Mouse (Mus musculus): Measurements from ENCODE around the gene Adam6b. TPM values are rescaled to one million over a fixed set of nuclear protein-coding genes. Genes with fewer than 3 reads are reported as not detected.

Gene Adam6b
- 1 to 10 TPM; 1.8 to 3.6 TPM for total RNA-seq (2023)

DNA sequence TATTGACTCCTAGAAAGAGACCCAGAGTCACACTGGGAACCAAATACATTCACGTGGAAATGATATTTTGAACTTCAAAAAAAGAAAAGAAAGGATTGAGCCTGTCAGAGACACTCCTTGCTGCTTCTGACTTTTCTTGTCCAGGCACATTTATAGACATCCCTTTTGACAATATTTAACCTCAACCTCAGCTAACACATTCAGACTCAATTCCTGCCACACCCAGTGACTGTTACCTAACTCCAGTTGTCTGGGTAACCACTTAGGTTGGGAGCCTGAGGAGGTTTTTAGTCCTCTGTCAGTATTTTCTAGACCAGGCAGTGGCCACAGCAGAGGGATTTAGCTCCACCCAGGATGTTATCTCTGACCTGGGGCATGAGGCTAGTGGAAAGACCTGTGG, at the start of gene Adam6b:
TSS of gene Adam6b (plus strand) at position 301 of the 400 bp plus-strand sequence.

Other genes with a start within 250 kb of the Adam6b start
- gene Adam6a, start 54.4 kb downstream of the Adam6b start, total RNA-seq (2023): not detected

All from B cell, adult 67 days (primary cell).